Mouse (Mus musculus) embryonic facial prominence, embryonic 11.5 days (tissue): ENCODE measurements around the gene Phldb3. TPM values are rescaled to one million over a fixed set of nuclear protein-coding genes. Genes with fewer than 3 reads are reported as not detected.
A peak's percentile ranks its signal among the peaks of the same experiment; 100 is the strongest.
"Not testable (repeated sequence)": the region's sequence is repeated elsewhere in the genome, so short reads cannot be mapped to it uniquely, and the experiment has no call there.

Source experiments
- ATAC-seq: fragments of 200-750 bp; cut with Nextera tagmentation; replicated peaks from 2 replicates; pipeline ENCODE4 v1.8.0; 2017; ENCODE audit warnings: low read depth; ENCODE audit not compliant: insufficient number of reproducible peaks, low FRiP score, low TSS enrichment
- DNase-seq: peaks from one replicate; pipeline ENCODE4 v3.0.0-alpha.2; 2015; ENCODE audit warnings: low spot score
- H3K27ac ChIP-seq: fragments of 300-500 bp; sonication (generic); replicated peaks from 2 replicates; pipeline ENCODE4 v1.5.1; 2014; ENCODE audit warnings: mild to moderate bottlenecking, low read depth, low read length, control low read depth
- H3K27me3 ChIP-seq: fragments of 300-500 bp; sonication (generic); 2 replicates; pipeline ENCODE4 v1.6.1; 2014; ENCODE audit warnings: mild to moderate bottlenecking, low read length, moderate library complexity, mixed read lengths; ENCODE audit not compliant: control insufficient read depth, insufficient read depth
- H3K36me3 ChIP-seq: fragments of 300-500 bp; sonication (generic); replicated peaks from 2 replicates; pipeline ENCODE4 v1.6.1; 2014; ENCODE audit warnings: low read depth, mild to moderate bottlenecking, low read length, moderate library complexity, mixed read lengths; ENCODE audit not compliant: control insufficient read depth, insufficient read depth
- H3K4me1 ChIP-seq: fragments of 300-500 bp; sonication (generic); 2 replicates; pipeline ENCODE4 v1.6.1; 2014; ENCODE audit warnings: low read length, mixed read lengths; ENCODE audit not compliant: control insufficient read depth, insufficient read depth
- H3K4me2 ChIP-seq: fragments of 300-500 bp; sonication (generic); 2 replicates; pipeline ENCODE4 v1.6.1; 2014; ENCODE audit warnings: low read depth, mild to moderate bottlenecking, control low read depth, low read length, moderate library complexity
- H3K4me3 ChIP-seq: fragments of 300-500 bp; sonication (generic); 2 replicates; pipeline ENCODE4 v1.5.1; 2014; ENCODE audit warnings: low read depth, low read length, control low read depth
- H3K9ac ChIP-seq: fragments of 300-500 bp; sonication (generic); replicated peaks from 2 replicates; pipeline ENCODE4 v1.6.1; 2014; ENCODE audit warnings: mild to moderate bottlenecking, control low read depth, low read length
- H3K9me3 ChIP-seq: fragments of 300-500 bp; sonication (generic); replicated peaks from 2 replicates; pipeline ENCODE4 v1.6.1; 2016; ENCODE audit warnings: mild to moderate bottlenecking, low read length, inconsistent platforms, mixed read lengths; ENCODE audit not compliant: control insufficient read depth
- WGBS: fragments of 180-500 bp; shearing (Covaris S2); extraction: QIAGEN DNeasy Blood & Tissue Kit; methylation state at CpG from one replicate; pipeline ENCODE4 v1.1.7; 2014; 5-methylcytosine and 5-hydroxymethylcytosine counted together
- polyA plus RNA-seq: library from polyadenylated mRNA; unstranded; fragments of >200 nt; fragmentation: Nextera tagmentation; extraction: Ambion mirVana; gene quantifications from 2 replicates; pipeline ENCODE4 v1.2.1, GENCODE M21; 2014

Phldb3 gene
- polyA plus RNA-seq, 1 experiment from 2014 or later, result 0.10 TPM

GRCm38 (mm10) chr7:24611709-24612108 lies 1.1 kb downstream of the Phldb3 start:
- Histone ChIP-seq H3K4me2 (peak overlapping the region; percentile 55; the same call in 1 of the 2 replicates), H3K4me1 (peaks cover 9% of the 10 kb centered on the region; the same call in 1 of the 2 replicates), H3K9me3 (no peaks in the 10 kb centered on the region), H3K4me3 (peak overlapping the region; percentile 21), H3K27me3 (peaks cover 40% of the 10 kb centered on the region), H3K9ac (no peak overlapping the region), H3K36me3 (no peaks in the 10 kb centered on the region), H3K27ac (no peak overlapping the region)
- ATAC-seq (no peak), DNase-seq (no peak)
- 14% methylated on average over 7 of the region's 7 CpGs for WGBS

- no peak overlapping the region for H3K27ac ChIP-seq
- no peak for ATAC-seq
- H3K4me3 ChIP-seq, result peak overlapping the region; percentile 21; the same call in 1 of the 2 replicates
- H3K4me1 ChIP-seq, result peaks cover 9% of the 10 kb centered on the region; the same call in 1 of the 2 replicates
- DNase-seq, result peak; percentile 24
- H3K9me3 ChIP-seq, result no peaks in the 10 kb centered on the region
- H3K4me2 ChIP-seq, result peak overlapping the region; percentile 30
- H3K36me3 ChIP-seq, result no peaks in the 10 kb centered on the region
- peaks cover 40% of the 10 kb centered on the region for H3K27me3 ChIP-seq
- H3K9ac ChIP-seq, result no peak overlapping the region
- WGBS, result 2% methylated on average over 27 of the region's 27 CpGs
Observed at GRCm38 (mm10) chr7:24612308-24612910, 1.8 kb downstream of the Phldb3 start.

GRCm38 (mm10) chr7:24614816-24615215 lies 4.3 kb downstream of the Phldb3 start:
- Histone ChIP-seq H3K27me3 (peaks cover 38% of the 10 kb centered on the region), H3K4me1 (peaks cover 9% of the 10 kb centered on the region; the same call in 1 of the 2 replicates), H3K36me3 (no peaks in the 10 kb centered on the region), H3K27ac (no peak overlapping the region), H3K9me3 (no peaks in the 10 kb centered on the region), H3K9ac (no peak overlapping the region), H3K4me2 (no peak overlapping the region), H3K4me3 (no peak overlapping the region)
- DNase-seq (no peak), ATAC-seq (no peak)
- 70% methylated on average over 13 of the region's 13 CpGs for WGBS

- Histone ChIP-seq H3K4me3 (no peak overlapping the region), H3K27me3 (peaks cover 10% of the 10 kb centered on the region), H3K4me2 (no peak overlapping the region), H3K36me3 (no peaks in the 10 kb centered on the region), H3K9me3 (no peaks in the 10 kb centered on the region), H3K4me1 (no peaks in the 10 kb centered on the region), H3K9ac (no peak overlapping the region), H3K27ac (no peak overlapping the region)
- DNase-seq (no peak), ATAC-seq (no peak)
- WGBS, result 79% methylated on average over 8 of the region's 8 CpGs
Observed at GRCm38 (mm10) chr7:24617763-24618162, 7.2 kb downstream of the Phldb3 start.

- DNase-seq, H3K9ac ChIP-seq, H3K27me3 ChIP-seq, H3K27ac ChIP-seq, H3K4me1 ChIP-seq, H3K9me3 ChIP-seq, H3K4me3 ChIP-seq, ATAC-seq, H3K36me3 ChIP-seq, H3K4me2 ChIP-seq: not testable (repeated sequence)
- 89% methylated on average over 8 of the region's 8 CpGs for WGBS
Observed at GRCm38 (mm10) chr7:24618374-24618773, 7.8 kb downstream of the Phldb3 start.

GRCm38 (mm10) chr7:24619671-24620397 lies 9.3 kb downstream of the Phldb3 start:
- ATAC-seq (no peak), DNase-seq (no peak)
- H3K4me1 ChIP-seq, result no peaks in the 10 kb centered on the region
- H3K27me3 ChIP-seq, result no peaks in the 10 kb centered on the region
- no peak overlapping the region for H3K27ac ChIP-seq
- H3K9me3 ChIP-seq, result no peaks in the 10 kb centered on the region
- H3K9ac ChIP-seq, result no peak overlapping the region
- WGBS, result 46% methylated on average over 13 of the region's 13 CpGs
- no peaks in the 10 kb centered on the region for H3K36me3 ChIP-seq
- no peak overlapping the region for H3K4me3 ChIP-seq
- H3K4me2 ChIP-seq, result no peak overlapping the region

- Histone ChIP-seq H3K9me3 (no peaks in the 10 kb centered on the region), H3K27ac (no peak overlapping the region), H3K4me2 (no peak overlapping the region), H3K4me3 (no peak overlapping the region), H3K4me1 (no peaks in the 10 kb centered on the region), H3K36me3 (no peaks in the 10 kb centered on the region), H3K9ac (no peak overlapping the region), H3K27me3 (no peaks in the 10 kb centered on the region)
- WGBS, result 80% methylated on average over 3 of the region's 3 CpGs
- ATAC-seq (no peak), DNase-seq (no peak)
Observed at GRCm38 (mm10) chr7:24621193-24621592, 10.6 kb downstream of the Phldb3 start.

- H3K36me3 ChIP-seq, result no peaks in the 10 kb centered on the region
- H3K4me1 ChIP-seq, result no peaks in the 10 kb centered on the region
- ATAC-seq (no peak), DNase-seq (no peak)
- H3K4me2 ChIP-seq, result no peak overlapping the region
- no peak overlapping the region for H3K4me3 ChIP-seq
- no peak overlapping the region for H3K27ac ChIP-seq
- H3K9ac ChIP-seq, result no peak overlapping the region
- no peaks in the 10 kb centered on the region for H3K9me3 ChIP-seq
- WGBS, result 79% methylated on average over 6 of the region's 6 CpGs
- no peaks in the 10 kb centered on the region for H3K27me3 ChIP-seq
Observed at GRCm38 (mm10) chr7:24622967-24623366, 12.4 kb downstream of the Phldb3 start.
